Mouse (Mus musculus) v-Abl transformed pro-B cells (cell line): ENCODE results near the gene Prg2.

ENCODE experiments used
- in situ Hi-C, 2 experiments: fragments of 400-800 bp; cut with MboI; formaldehyde crosslinking; loops; one replicate each; pipeline ENCODE4 v1.15.1; 2025; ENCODE audit not compliant: unreplicated experiment in 2 of 2

Prg2 gene

DNA sequence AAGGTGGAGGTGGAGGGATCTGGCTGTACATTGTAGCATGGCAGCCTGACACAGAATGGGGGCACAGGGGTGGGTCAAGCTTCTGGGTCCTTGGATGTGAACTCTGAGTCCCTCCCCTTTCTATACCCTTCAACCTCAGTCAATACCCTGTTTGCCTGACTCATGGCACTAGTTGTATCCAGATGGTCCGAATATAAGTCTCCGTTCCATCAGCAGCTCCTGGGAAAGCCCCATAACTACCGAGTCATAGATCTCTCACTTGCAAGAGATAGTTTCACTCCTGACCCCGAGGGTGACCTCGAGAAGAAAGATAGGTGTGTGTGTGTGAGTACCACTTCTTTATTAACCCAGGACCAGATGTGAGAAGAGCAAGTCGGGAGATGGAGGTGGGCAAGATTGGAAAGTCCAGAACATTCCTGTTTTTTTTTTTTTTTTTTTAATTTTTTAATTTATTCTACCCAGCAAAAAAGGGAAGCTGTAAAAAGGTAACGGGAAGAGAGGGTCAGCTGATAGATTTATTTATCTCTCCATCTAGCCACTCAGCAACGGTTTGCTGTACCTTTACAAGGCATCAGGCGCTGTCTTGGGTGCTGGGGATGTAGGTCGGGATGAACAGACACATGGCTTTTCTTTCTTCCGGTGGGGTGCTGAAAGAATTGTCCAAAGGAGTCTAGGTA lies 21.5 kb upstream of the Prg2 start:
- in situ Hi-C loops = loop anchor here in 1 of 2 experiments (10.0 kb wide), 2 partner anchors 124 to 166 kb away; partner anchors contain the start of gene Slc43a1

DNA sequence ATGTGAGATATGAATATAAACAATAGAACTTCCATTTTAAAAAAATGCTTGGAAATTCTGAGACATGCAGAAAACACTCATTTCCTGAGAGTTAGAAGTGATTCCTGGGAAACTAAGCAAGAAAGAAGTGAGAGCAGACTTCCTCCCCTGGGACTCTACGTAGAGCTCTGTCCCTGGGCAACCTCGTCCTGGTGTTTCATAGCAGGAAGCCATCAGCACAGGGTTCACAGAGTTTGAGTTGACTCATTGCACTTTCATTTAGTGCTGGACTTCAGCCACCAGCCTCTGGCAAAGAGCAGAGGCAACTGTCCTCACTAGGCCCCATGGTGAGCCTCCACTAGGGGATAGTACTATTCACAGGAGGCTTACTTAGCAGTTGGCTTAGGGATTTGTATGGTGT lies 19.0 kb upstream of the Prg2 start:
- in situ Hi-C loops = loop anchor here in 1 of 2 experiments (5.0 kb wide), 1 partner anchor 46 kb away; no protein-coding TSS in a partner anchor

DNA sequence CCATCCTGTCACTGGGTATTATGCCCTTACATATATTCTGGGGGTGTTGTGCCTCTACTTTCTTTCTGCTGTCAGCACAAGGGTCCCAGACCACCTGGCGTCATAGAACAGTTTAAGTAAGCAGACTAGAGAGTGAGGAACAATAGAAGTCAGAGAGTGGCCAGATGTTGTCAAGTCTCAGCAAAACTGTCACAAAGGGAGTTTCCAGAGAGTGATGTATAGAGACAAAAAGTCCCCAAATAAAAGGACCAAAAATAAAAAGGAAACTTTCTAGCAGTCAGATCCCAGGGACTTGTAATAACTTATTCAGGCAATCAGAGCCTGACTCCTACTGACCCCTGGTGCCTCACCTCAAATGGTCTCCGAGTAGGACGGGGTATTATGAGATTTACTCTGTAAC lies 18.4 kb upstream of the Prg2 start:
- in situ Hi-C loops = loop anchor here in 1 of 2 experiments (5.0 kb wide), 1 partner anchor 45 kb away; no protein-coding TSS in a partner anchor

DNA sequence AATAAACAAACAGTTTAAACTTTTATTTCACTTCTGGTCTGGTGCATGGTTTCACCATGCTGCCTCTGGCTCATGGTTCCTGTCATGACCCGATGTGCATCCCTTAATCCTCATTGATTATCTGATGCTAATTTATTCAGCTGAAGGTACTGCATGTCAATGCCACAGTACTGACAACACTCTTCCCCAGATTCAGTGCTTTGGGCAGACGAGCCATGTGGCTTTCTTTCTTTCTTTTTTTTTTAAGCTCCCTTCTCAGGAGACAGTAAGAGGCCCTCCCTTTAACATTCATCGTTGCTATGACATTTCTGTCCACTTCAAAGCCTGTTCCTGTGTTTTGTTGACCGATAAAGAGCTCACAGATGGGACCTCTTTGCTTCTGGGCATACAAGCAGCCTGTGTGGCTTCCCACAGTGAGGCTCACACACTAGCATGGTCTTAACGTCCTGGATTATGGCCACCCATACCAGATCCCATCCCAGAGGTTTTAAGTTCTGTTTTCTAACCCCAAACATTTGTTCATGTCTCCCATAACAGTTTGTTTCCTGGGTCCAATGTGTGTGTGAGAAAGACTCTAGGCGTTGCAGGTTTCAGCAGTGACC lies 17.3 kb upstream of the Prg2 start:
- in situ Hi-C loops = loop anchor here in 1 of 2 experiments (5.0 kb wide), 1 partner anchor 44 kb away; no protein-coding TSS in a partner anchor

DNA sequence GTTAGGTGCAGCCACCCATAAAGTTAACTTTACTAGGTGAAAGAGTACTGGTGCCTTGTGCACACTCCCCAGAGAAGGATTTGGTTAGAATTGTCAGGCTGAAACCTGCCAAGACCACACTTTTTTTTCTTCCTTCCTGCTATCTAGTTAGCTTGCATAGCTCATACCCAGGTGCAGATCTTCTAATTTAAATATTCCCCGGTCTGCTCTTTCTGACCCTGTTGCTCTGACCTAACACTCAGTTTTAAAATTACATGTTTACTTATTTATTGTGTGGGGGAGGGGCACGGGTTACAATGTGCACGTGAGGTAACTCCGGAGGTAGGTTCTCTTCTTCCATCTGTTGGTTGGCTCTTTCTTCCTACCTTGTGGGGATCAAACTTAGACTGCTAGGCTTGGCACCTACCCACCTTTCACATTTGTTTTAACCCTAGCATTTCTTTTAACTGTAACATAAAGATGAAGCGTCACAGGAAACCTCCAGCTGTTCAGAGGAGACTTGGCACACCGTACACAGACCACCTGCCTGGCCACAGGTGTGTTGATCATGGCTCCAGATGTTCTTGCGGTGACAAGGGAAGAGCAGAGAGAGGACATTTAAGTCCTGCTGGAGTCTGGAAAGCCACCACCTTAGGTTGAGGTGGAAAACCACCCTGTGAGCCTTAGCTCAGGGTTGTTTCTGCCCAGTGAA lies 16.0 kb upstream of the Prg2 start:
- in situ Hi-C loops = loop anchor here in 1 of 2 experiments (5.0 kb wide), 1 partner anchor 43 kb away; no protein-coding TSS in a partner anchor

DNA sequence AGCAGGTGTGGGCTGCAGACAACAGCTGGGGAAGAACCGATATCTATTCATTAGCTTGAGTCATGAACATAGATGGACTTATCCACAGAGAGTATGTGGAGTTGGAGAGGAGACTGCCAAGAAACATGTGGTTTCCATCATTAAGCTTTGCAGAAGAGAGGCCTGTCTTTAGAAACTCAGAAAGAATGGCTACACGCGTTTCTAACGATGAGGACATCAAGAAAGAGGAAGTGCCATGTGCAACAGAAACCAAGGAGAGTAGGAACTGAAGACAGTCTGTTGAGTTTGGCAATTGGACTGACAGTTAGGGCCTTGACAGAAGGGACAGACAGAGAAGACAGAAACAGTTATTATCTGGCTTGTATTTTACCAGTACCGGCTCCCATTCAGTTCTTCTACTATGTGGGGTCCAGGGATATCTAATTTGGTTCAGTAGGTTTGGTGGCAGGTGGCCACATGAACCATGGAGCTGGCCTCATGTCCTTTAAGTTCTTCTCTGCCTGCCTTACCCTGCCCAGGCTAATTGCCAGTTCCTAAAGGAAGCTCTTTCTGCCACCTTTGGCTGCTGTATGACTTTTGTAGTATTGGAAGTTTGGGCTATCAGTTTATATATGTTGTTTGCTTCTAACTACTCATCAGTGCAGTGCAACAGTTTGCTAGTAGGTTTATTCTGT lies 12.8 kb upstream of the Prg2 start:
- in situ Hi-C loops = no loop called here

DNA sequence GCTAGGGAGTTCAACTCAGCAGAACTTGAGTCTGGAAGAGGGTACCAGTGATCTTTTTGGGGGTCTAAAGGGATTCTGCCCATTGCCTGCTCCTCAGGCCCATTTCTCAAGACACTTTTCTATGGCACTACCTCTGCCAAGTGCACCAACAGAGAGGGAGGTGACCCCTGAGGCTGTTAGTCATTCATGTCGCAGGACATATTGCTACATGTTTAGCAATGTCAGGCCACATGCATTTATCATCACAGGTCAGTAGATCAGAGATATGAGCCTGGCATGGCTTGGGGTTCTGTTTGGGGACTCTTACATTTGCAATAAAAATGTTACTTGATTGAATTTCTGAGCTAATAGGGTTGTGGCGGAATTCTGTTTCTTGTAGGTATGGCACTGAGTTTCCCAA lies 4.7 kb upstream of the Prg2 start:
- in situ Hi-C loops = no loop called here

DNA sequence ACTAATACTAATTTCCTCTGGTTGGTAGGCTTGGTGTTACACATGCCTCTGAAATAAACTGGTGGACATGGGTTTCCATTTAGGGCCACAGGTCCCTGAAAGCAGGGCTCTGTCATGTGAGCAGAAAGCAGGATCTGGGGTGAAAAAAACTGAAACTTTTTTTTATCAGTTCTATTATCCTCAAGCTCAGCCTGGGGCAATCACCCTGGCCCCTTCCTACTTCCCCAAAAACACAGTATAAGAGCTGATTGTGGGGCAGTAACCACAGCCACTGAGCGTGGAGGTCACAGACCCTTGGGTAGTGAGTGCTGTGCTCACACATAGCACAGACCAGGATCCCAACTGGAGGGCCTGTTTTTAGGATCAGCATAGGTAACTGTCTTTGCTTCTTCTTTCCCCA lies 7.7 kb downstream of the Prg2 start, which contains the start of gene Prg3:
TSS of gene Prg3 (plus strand) at position 286 of the 400 bp plus-strand sequence.
- in situ Hi-C loops = no loop called here

DNA sequence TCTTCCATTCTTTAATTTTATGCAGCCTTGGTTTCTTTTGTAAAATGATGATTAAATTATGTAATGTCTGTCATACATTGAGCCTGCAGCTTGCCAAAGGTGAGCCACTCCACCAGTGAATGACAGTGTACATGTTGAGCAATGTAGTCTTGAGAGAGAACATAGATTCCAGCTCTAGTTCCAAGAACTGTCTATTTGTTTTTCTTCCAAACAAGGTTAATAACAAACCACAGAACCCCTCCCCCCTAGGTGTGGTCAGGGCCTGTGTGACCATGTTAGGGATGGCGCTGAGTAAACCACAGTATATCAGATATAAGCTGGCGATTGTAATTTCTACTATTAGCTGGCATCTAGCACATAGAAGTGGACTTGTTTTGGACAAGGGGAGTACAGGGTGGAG lies 16.1 kb downstream of the Prg2 start:
- in situ Hi-C loops = no loop called here

DNA sequence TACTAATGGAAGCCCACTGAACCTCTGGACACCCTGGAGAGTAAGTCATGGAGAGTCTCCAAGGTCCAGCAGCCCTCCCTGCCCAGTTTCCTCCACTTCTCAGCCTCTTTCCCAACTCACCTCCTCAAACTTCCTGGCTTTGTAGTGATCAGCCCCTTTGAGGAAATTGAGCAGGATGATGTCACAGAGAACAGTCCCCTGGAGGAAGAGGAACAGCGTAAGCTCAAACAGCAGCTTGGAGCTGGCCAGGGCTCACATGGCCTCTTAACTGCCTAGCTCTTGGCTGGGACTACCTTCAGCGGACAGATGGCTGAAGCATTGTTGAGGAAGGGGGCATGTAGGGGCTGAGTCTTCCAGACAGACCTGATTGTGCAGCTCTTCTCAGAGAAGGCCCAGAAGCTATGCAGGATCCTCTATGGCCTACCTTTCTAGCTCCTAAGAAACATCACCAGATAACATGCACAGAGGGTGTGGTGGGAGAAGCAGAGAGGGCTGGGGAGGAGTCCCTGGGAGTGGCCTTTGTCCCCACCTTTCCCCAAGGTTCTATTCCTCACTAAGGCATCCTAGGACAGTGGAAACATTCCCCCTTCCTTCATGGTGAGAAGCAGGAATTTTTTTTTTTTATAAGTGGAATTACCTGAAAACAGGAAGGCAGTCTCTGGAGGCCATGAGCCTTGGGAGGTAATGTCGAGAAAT lies 19.4 kb downstream of the Prg2 start:
- in situ Hi-C loops = loop anchor here in 1 of 2 experiments (10.0 kb wide), 1 partner anchor 105 kb away; no protein-coding TSS in a partner anchor

DNA sequence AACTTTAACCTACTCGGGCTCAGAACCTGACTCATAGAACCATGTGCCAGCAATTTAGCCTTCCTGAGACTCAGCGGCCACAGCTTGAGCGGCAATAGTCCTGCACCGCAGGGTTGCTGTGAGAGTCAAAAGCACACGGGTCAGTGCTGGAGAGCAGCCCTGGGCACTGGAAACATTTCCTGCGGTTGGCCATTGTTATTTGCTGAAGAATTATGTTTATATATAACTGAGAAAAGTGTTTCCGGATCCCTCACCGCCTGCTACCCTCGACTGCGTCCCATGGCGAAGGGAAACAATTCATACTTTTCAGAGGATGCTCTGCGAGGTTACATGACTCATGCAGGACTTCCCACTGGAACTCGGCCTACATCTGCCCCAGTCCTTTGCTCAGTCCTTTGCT lies 21.2 kb downstream of the Prg2 start:
- in situ Hi-C loops = loop anchor here in 1 of 2 experiments (10.0 kb wide), 1 partner anchor 107 kb away; no protein-coding TSS in a partner anchor

DNA sequence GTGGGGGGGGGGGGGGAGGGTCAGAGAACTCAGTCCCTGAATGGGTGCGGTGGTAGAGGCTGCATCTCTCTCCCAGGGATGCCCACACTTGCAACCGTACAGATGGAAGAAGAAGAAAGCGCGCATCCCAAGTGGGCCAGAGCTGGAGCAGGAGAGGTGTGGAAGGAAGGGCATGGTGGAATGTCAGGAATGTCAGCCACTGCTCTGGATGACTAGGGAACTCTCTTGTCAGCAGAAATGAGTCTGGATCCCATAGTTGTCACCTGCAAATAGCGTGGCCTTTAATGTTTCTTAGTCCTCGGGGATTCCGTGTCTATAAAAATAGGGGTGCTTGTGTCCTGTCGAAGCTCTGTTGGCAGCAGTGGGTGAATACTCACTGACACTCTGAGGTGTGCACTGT lies 22.3 kb downstream of the Prg2 start:
- in situ Hi-C loops = loop anchor here in 1 of 2 experiments (10.0 kb wide), 1 partner anchor 108 kb away; no protein-coding TSS in a partner anchor

DNA sequence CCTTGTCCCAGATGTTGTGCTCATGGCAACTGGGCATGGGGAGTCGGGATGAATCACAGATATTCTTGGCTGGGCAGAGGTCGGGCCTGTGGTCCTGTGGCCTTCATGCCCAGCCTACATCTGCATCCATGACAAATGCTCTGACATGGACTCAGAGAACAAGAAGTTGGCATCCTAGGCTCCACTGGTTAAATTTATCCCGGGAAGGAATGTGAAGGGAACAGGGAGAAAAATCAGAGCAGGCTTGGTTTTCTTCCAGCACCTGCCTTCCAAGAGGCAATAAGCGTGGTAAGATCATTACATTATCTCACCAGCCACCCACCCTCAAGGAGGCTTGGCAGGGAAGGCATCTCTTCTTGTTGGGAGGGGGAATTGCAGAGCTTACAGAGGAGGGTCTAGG lies 24.1 kb downstream of the Prg2 start:
- in situ Hi-C loops = loop anchor here in 1 of 2 experiments (10.0 kb wide), 1 partner anchor 110 kb away; no protein-coding TSS in a partner anchor

DNA sequence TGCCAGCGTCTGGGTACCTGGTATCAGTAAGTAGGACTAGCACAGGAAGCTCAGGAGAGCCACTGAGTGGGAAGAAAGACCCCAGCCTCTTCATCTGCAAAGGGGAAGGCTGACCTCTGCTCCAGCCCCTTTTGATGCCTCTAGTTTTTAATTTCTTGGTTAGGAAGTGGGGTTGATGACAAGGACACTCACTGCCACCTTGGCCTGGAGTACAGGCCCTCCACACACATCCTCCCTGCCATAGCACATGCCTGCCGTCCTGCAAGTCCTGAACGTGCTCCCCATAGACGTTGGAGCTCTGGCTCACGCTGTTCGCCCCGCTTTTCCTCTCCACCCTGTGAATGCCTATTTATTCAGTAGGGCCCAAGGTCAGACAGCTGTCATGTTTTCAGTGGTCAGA lies 26.3 kb downstream of the Prg2 start:
- in situ Hi-C loops = loop anchor here (5.0 to 10.0 kb wide), 5 partner anchors 44 to 241 kb away; no protein-coding TSS in a partner anchor

DNA sequence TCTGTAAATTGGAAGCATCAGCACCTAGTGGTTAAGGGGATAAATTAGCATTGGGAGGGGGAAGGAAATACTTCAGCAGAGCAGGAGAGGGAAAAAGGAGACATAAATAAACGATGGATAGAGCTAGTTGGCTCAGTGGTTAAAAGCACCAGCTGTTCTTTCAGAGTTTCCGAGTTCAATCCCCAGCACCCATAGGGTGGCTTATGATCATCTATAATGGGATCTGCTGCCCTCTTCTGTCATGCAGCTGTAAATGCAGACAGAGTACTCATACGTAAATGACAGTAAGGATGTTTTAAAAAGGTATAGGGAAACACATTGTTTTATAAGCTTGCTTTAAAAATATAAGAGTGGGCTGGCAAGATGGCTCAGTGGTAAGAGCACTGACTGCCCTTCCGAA lies 27.5 kb downstream of the Prg2 start:
- in situ Hi-C loops = loop anchor here (5.0 to 10.0 kb wide), 5 partner anchors 45 to 240 kb away; no protein-coding TSS in a partner anchor

DNA sequence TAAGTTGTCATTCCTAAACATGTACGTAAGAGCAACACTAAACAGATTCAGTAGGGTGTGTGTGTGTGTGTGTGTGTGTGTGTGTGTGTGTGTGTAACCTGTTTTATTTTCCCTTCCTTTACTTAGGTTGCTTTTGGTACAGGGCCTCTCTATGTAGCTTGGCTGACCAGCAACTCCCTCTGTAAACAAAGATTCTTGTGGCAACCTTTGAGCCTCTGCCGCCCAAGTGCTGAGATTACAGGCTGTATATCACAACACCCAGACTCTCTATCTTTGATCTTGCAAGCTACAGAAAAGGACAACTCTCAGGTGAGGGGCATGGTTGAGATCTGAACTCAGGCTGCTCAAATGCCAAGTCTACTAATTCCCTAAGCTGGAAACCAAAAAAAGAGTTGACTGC lies 29.0 kb downstream of the Prg2 start:
- in situ Hi-C loops = loop anchor here (5.0 to 10.0 kb wide), 5 partner anchors 47 to 238 kb away; no protein-coding TSS in a partner anchor

DNA sequence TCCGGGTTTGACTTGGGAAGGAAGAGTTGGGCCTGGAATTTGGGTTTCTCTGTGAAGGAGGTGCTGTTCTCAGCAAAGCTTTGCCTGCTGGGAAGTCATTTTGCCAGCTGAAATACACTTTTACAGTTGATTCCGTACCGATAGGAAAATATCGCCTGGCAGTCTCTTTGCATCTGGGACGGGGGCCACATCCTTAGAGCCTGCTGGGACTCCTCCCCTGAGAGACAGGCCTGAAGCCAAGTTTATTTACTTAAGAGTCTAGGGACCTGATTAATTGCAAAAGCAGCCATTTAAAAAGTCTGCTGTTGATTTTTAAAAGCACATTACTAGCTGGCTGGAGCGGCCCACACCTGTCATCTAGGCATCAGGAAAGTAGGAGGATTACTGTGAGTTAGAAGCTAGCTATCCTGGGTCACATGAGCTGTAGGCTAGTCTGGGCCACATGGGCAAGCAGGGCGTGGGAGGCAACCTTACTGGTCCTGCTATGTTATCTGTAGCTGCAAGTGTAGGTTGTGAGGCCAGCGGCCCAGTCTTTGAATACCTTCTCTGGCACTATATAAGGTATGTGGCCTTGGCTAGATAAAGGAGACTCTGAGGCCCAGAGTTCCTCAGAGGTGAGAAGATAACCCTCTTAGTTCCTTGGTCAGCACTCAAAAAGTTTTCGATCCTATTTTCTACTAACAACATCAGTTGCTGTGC lies 31.8 kb downstream of the Prg2 start:
- in situ Hi-C loops = loop anchor here (5.0 to 10.0 kb wide), 2 partner anchors 100 to 177 kb away; partner anchors contain the start of gene Slc43a1 (in 1 of the 2)

DNA sequence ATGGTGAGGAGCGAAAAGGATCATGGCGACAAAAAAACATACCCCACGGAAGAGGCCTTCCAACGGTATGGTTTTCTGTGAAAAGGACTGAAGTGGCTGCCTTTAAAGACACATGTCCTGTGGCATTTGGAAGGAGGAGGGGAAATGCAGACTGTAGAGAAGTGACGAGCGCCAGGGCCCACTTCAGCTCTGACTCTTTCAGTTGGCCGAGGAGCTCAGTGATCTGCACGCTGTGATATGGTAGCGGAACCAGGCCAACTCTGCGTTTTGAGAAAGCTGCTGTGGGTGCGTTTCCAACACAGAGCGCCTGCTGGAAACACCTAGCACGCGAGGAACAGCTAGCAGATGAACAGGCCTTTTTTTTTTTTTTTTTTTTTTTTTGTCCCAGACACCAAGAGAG lies 32.4 kb downstream of the Prg2 start:
- in situ Hi-C loops = loop anchor here (5.0 to 10.0 kb wide), 2 partner anchors 100 to 178 kb away; partner anchors contain the start of gene Slc43a1 (in 1 of the 2)
